Mouse (Mus musculus) liver, postnatal 0 days (tissue): ENCODE measurements around the gene Galnt10. TPM values are rescaled to one million over a fixed set of nuclear protein-coding genes. Genes with fewer than 3 reads are reported as not detected.

Experiments used
- ATAC-seq: fragments of 200-750 bp; cut with Nextera tagmentation; 2 replicates; pipeline ENCODE4 v1.8.0; 2017; ENCODE audit warnings: mild to moderate bottlenecking, moderate library complexity
- DNase-seq: peaks from one replicate; pipeline ENCODE4 v3.0.0-alpha.2; 2016
- H3K27ac ChIP-seq: fragments of 300-500 bp; sonication (generic); 2 replicates; pipeline ENCODE4 v1.5.1; 2014; ENCODE audit warnings: antibody characterized with exemption, moderate library complexity, mild to moderate bottlenecking, low read depth
- H3K27me3 ChIP-seq: fragments of 300-500 bp; sonication (generic); 2 replicates; pipeline ENCODE4 v1.6.1; 2014; ENCODE audit warnings: low read length, control low read depth, mixed read lengths; ENCODE audit not compliant: insufficient read depth
- H3K36me3 ChIP-seq: fragments of 300-500 bp; sonication (generic); replicated peaks from 2 replicates; pipeline ENCODE4 v1.6.1; 2014; ENCODE audit warnings: mild to moderate bottlenecking, control low read depth, low read length, moderate library complexity, mixed read lengths; ENCODE audit not compliant: insufficient read depth
- H3K4me1 ChIP-seq: fragments of 300-500 bp; sonication (generic); 2 replicates; pipeline ENCODE4 v1.6.1; 2014; ENCODE audit warnings: antibody characterized with exemption, mild to moderate bottlenecking, control low read depth; ENCODE audit not compliant: insufficient read depth
- H3K4me2 ChIP-seq: fragments of 300-500 bp; sonication (generic); 2 replicates; pipeline ENCODE4 v1.6.1; 2014; ENCODE audit warnings: low read depth, mild to moderate bottlenecking, low read length, moderate library complexity, mixed read lengths
- H3K4me3 ChIP-seq: fragments of 300-500 bp; sonication (generic); 2 replicates; pipeline ENCODE4 v1.5.1; 2014; ENCODE audit warnings: low read depth, low read length
- H3K9ac ChIP-seq: fragments of 300-500 bp; sonication (generic); replicated peaks from 2 replicates; pipeline ENCODE4 v1.6.1; 2014; ENCODE audit warnings: mild to moderate bottlenecking, moderate library complexity
- H3K9me3 ChIP-seq: fragments of 300-500 bp; sonication (generic); 2 replicates; pipeline ENCODE4 v1.6.1; 2016; ENCODE audit warnings: mild to moderate bottlenecking, control low read depth, low read length, mixed read lengths
- CTCF ChIP-seq: sonication (generic); IDR thresholded peaks from 2 replicates; pipeline ENCODE4 v1.5.1; 2016; ENCODE audit warnings: antibody characterized with exemption, low read depth
- EP300 ChIP-seq: IDR thresholded peaks from 2 replicates; pipeline ENCODE4 v1.6.1; 2016; ENCODE audit warnings: antibody characterized with exemption, low read depth, mild to moderate bottlenecking
- WGBS: fragments of 180-500 bp; shearing (Covaris S2); extraction: QIAGEN DNeasy Blood & Tissue Kit; methylation state at CpG from one replicate; pipeline ENCODE4 v1.1.7; 2014; ENCODE audit not compliant: insufficient replicate concordance; 5-methylcytosine and 5-hydroxymethylcytosine counted together
- polyA plus RNA-seq: library from polyadenylated mRNA; unstranded; fragments of >200 nt; fragmentation: Nextera tagmentation; extraction: Ambion mirVana; gene quantifications from 2 replicates; pipeline ENCODE4 v1.2.1, GENCODE M21; 2015

Galnt10 gene
- polyA plus RNA-seq, 1 experiment from 2014 or later = 8.2 TPM

DNA sequence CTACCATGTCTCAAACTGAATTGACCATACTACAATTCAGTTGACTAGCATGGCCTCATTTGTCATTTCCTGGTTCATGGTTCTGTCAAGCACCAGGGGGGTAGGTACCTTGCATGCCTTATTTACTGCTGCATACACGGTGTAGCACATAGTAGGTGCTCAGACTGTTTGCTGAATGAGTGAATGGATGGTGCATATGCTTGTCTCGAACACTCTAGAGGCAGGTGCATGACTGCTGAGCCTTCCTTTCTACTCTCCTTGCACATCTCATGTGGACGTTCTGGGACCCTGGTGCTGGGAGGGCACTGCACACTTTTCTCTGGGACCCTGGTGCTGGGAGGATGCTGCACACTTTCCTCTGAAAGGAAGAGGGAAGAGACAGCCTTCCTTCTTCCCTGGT is 13.0 kb downstream of the Galnt10 start:
- Histone ChIP-seq H3K9ac (no peak overlapping the region), H3K27ac (no peak overlapping the region), H3K4me2 (no peak overlapping the region), H3K36me3 (no peaks in the 10 kb centered on the region), H3K4me3 (no peak overlapping the region), H3K4me1 (peaks cover 62% of the 10 kb centered on the region), H3K9me3 (no peaks in the 10 kb centered on the region), H3K27me3 (no peaks in the 10 kb centered on the region)
- DNase-seq = no peak
- no peak for TF ChIP-seq EP300
- TF ChIP-seq CTCF = no peak
- WGBS = 76% methylated on average over 3 of the region's 3 CpGs
- ATAC-seq = no peak

DNA sequence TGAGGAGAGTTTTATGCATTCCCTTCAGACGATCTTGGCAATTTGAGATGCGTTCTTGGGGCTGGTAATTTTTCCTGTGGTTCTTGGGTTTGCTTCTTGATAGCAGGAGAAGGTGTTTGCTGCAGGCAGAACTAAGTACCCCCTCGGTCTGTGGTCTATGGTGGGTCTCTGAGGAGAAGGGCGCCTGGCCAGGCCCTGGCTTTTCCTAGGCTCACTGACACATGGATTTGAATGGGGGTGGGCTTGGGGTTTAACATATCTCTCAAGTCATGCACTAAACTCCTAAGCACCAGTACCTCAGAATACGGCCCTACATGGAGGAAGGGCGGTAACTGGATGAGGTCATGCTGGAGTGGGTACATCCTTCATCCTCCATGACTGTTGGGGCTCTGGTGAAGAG is 13.5 kb downstream of the Galnt10 start:
- no peak for DNase-seq
- Histone ChIP-seq H3K4me1 (peaks cover 56% of the 10 kb centered on the region), H3K4me2 (no peak overlapping the region), H3K9ac (no peak overlapping the region), H3K9me3 (no peaks in the 10 kb centered on the region), H3K27me3 (no peaks in the 10 kb centered on the region), H3K4me3 (no peak overlapping the region), H3K27ac (no peak overlapping the region), H3K36me3 (no peaks in the 10 kb centered on the region)
- 87% methylated on average over 6 of the region's 6 CpGs for WGBS
- no peak for TF ChIP-seq EP300
- no peak for TF ChIP-seq CTCF
- no peak for ATAC-seq

DNA sequence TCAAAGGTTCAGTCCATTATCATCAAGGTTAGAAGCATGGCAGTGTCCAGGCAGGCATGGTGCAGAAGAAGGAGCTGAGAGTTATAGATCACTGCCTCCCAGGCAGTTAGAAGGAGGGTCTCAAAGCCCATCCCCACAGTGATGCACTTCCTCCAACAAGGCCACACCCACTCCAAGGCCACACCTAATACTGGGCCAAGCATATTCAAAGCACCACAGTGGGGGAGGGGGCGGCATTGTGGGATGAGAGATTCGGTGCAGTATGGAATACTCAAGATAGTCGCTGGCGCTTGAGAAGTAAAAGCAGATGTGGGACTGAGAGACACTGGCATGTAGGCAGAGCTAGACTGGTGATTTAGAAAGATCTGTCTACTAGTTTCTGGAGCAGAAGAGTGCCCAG is 14.9 kb downstream of the Galnt10 start:
- 86% methylated on average over 4 of the region's 4 CpGs for WGBS
- H3K27ac ChIP-seq = no peak overlapping the region
- no peak for TF ChIP-seq EP300
- TF ChIP-seq CTCF = no peak

DNA sequence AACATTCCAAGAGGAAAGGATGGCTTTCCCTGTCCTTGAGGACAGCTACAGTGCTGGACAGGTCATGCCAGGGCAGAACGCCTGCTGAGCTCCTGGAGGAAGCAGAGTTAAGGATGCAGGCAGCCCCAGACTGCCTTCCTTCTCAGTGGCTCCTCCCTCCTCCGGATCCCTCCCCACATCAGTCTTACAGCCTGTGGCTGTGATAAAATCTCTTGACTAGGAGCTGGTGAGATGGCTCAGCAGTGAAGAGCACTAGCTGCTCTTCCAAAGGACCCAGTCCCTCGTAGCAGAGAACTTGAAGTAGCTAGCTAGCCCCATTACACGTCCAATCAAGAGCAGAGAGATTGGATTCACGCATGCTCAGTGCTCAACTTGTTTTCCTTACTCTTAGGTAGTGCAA is 15.6 kb downstream of the Galnt10 start:
- Histone ChIP-seq H3K27ac (no peak overlapping the region), H3K27me3 (no peaks in the 10 kb centered on the region), H3K4me2 (no peak overlapping the region), H3K9me3 (no peaks in the 10 kb centered on the region), H3K9ac (no peak overlapping the region), H3K4me3 (no peak overlapping the region), H3K36me3 (no peaks in the 10 kb centered on the region), H3K4me1 (peaks cover 46% of the 10 kb centered on the region)
- DNase-seq (no peak), ATAC-seq (peak; percentile 49)
- TF ChIP-seq CTCF (no peak), EP300 (no peak)
- WGBS = 52% methylated on average over 5 of the region's 5 CpGs

More for the DNA sequence above, 14.9 kb downstream of the Galnt10 start:
- no peak overlapping the region for H3K9ac ChIP-seq
- no peaks in the 10 kb centered on the region for H3K9me3 ChIP-seq
- peaks cover 53% of the 10 kb centered on the region for H3K4me1 ChIP-seq
- H3K4me2 ChIP-seq = no peak overlapping the region
- H3K27me3 ChIP-seq = no peaks in the 10 kb centered on the region
- no peak overlapping the region for H3K4me3 ChIP-seq
- H3K36me3 ChIP-seq = no peaks in the 10 kb centered on the region
- no peak for DNase-seq
- ATAC-seq = no peak

DNA sequence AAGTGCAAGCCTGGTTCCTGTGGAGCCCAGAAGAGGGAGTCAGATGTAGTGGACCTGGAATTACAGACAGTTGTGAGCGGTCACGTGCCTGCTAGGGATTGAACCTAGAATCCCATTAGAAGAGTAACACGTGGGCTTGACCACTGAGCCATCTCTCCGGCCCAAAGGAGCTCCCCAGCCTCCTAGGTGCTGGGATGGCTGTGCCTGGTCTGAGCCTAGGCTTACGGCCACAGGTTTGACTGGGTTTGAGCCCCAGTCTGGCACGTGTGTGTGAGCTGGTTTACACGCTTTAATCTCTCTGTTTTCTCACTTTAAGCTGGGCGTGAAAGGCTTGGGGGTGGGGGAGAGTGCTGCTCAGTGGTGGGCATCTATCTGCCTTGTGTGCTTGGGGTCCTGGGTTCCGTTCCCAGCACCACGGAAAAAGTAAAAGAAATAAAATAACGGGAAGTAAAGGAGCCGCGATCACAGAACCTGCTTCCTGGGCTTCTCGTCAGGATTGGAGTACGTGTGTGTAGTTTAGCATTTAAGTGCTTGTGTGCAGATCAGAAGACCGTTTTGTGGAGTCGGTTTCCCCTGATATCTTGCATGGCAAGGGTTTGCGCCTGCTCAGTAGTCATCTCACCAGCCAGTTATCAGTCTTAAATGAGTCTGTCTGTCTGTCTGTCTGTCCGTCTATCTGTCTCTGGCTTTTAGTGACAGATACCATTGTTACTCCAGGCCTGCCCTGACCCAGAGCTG is 16.4 kb downstream of the Galnt10 start:
- H3K27ac ChIP-seq = no peak overlapping the region
- ATAC-seq (no peak), DNase-seq (no peak)
- H3K4me1 ChIP-seq = peaks cover 38% of the 10 kb centered on the region
- H3K36me3 ChIP-seq = no peaks in the 10 kb centered on the region
- H3K27me3 ChIP-seq = no peaks in the 10 kb centered on the region
- WGBS = 82% methylated on average over 19 of the region's 19 CpGs
- H3K4me3 ChIP-seq = no peak overlapping the region
- no peak for TF ChIP-seq EP300
- TF ChIP-seq CTCF = no peak
- no peaks in the 10 kb centered on the region for H3K9me3 ChIP-seq
- no peak overlapping the region for H3K4me2 ChIP-seq
- H3K9ac ChIP-seq = no peak overlapping the region

DNA sequence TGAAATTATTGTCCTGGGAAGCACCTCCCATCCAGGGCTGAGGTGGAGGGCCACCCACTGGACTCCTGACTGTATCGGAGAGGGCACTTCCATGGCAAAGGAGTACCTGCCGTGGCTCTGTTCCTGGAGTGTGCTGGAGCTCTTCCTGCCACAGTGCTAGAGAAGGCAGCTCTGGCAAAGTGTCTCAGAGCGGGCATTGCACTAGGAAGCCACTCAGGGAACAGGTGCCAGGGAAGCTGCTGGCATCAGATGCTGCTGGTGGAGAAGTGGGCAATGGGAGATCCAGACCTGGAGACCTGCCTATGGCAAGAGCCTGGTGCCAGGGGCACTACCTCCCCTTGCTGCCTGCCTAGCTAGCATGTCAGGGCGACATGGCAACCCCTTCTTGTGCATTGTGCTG is 17.0 kb downstream of the Galnt10 start:
- H3K36me3 ChIP-seq = no peaks in the 10 kb centered on the region
- no peak overlapping the region for H3K4me3 ChIP-seq
- ATAC-seq (no peak), DNase-seq (no peak)
- no peak overlapping the region for H3K27ac ChIP-seq
- peaks cover 32% of the 10 kb centered on the region for H3K4me1 ChIP-seq
- H3K9ac ChIP-seq = no peak overlapping the region
- H3K27me3 ChIP-seq = no peaks in the 10 kb centered on the region
- no peak overlapping the region for H3K4me2 ChIP-seq
- TF ChIP-seq CTCF (no peak), EP300 (no peak)
- H3K9me3 ChIP-seq = no peaks in the 10 kb centered on the region
- WGBS = 83% methylated on average over 4 of the region's 4 CpGs

DNA sequence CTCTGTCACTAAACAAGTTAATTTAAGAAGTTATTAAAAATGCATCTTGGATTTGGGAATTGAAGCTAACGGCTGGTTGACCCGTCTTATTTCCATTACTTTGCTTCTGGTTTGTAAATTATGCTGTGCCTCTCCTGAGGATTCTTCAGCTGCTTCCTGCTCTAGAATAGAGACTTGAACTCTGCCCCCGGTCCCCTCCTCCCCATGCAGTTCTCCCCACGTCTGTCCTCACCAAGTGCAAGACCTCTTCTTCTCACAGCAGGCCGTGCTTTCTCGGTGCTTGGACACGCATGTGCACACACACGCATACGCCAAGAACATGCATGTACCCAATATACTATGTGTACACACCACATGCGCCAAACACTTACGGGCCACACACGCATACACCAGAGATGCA is 18.0 kb downstream of the Galnt10 start:
- ATAC-seq (no peak), DNase-seq (no peak)
- 88% methylated on average over 12 of the region's 12 CpGs for WGBS
- Histone ChIP-seq H3K9me3 (no peaks in the 10 kb centered on the region), H3K9ac (no peak overlapping the region), H3K4me1 (peaks cover 22% of the 10 kb centered on the region), H3K27ac (no peak overlapping the region), H3K27me3 (no peaks in the 10 kb centered on the region), H3K4me3 (no peak overlapping the region), H3K36me3 (no peaks in the 10 kb centered on the region), H3K4me2 (no peak overlapping the region)
- TF ChIP-seq EP300 (no peak), CTCF (no peak)
